Mouse (Mus musculus) spleen, adult 2 months (tissue): ENCODE results near the gene Snap25. TPM values are rescaled to one million over a fixed set of nuclear protein-coding genes. Genes with fewer than 3 reads are reported as not detected.

Experiments
- DNase-seq, 2 experiments: peaks; one replicate each; pipeline versions ENCODE4 v3.0.0 to v3.0.0-alpha.2; 2012 to 2021; ENCODE audit warnings: low spot score in 2 of 2, low read depth in 1 of 2
- H3K27ac ChIP-seq: fragments of 200-500 bp; 2 replicates; pipeline ENCODE4 v1.5.1; 2012; ENCODE audit warnings: low read length, inconsistent platforms; ENCODE audit not compliant: insufficient read depth
- H3K27me3 ChIP-seq: fragments of 200-500 bp; 2 replicates; pipeline ENCODE4 v1.6.1; 2012; ENCODE audit warnings: mild to moderate bottlenecking, moderate library complexity, low read length, inconsistent platforms; ENCODE audit not compliant: control insufficient read depth, insufficient read depth
- H3K36me3 ChIP-seq: fragments of 200-500 bp; 2 replicates; pipeline ENCODE4 v1.6.1; 2012; ENCODE audit warnings: mild to moderate bottlenecking, low read length, inconsistent platforms; ENCODE audit not compliant: control insufficient read depth, insufficient read depth
- H3K4me1 ChIP-seq: fragments of 200-500 bp; 2 replicates; pipeline ENCODE4 v1.6.1; 2011; ENCODE audit warnings: inconsistent platforms; ENCODE audit not compliant: control insufficient read depth, insufficient read depth, insufficient read length
- H3K4me3 ChIP-seq: fragments of 200-500 bp; 2 replicates; pipeline ENCODE4 v1.5.1; 2011; ENCODE audit warnings: mild to moderate bottlenecking, inconsistent platforms; ENCODE audit not compliant: insufficient read depth, insufficient read length; ENCODE audit errors: extremely low read depth
- CTCF ChIP-seq: fragments of 200-500 bp; IDR thresholded peaks from 2 replicates; pipeline ENCODE4 v1.5.1; 2011; ENCODE audit warnings: mild to moderate bottlenecking, inconsistent platforms; ENCODE audit not compliant: insufficient read depth, insufficient read length, insufficient replicate concordance; ENCODE audit errors: extremely low read depth
- POLR2A ChIP-seq: fragments of 200-500 bp; IDR thresholded peaks from 2 replicates; pipeline ENCODE4 v1.6.1; 2011; ENCODE audit warnings: low read depth, low read length, inconsistent platforms
- WGBS: fragments of 180-500 bp; shearing (Covaris S2); methylation state at CpG from one replicate; pipeline ENCODE4 v1.1.7; 2018; 5-methylcytosine and 5-hydroxymethylcytosine counted together
- polyA plus RNA-seq: library from polyadenylated mRNA; depleted of rRNA; stranded (reverse); fragments of >200 nt; gene quantifications from 2 replicates; pipeline ENCODE4 v1.2.3, GENCODE M21; 2012; rRNA removed

Snap25 gene
- polyA plus RNA-seq, 1 experiment: not detected

- H3K36me3 ChIP-seq: no peaks in the 10 kb centered on the region
- DNase-seq: no peak
- no peaks in the 10 kb centered on the region for H3K27me3 ChIP-seq
- TF ChIP-seq POLR2A: no peak
- no peak for TF ChIP-seq CTCF
- 78% methylated on average over 8 of the region's 8 CpGs for WGBS
- no peaks in the 10 kb centered on the region for H3K4me1 ChIP-seq
- no peak overlapping the region for H3K4me3 ChIP-seq
- no peak overlapping the region for H3K27ac ChIP-seq
These were observed 94.9 kb downstream of the Snap25 start for GRCm38 (mm10) chr2:136807992-136808726.

DNA sequence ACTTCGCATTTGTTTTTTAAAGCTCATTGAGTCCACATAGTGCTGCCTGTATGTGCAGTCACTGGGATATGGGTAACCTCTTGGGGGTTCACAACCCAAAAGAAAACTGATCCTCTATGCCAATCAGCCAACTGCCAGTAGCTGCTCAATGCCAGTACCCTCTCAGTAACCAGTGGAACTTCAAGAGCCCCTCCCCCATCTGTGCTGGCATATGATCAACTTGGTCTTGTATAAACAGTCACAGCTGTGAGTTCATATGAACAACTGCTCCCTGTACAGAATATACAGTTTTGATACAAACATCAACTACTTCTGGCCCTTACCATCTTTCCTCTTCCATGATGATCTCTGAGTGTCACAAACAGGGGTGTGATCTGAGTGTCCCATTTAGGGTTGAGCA, 98.1 kb downstream of the Snap25 start:
- WGBS: 92% methylated on average over 1 of the region's 1 CpGs

GRCm38 (mm10) chr2:136816717-136817400, 103.6 kb downstream of the Snap25 start:
- no peak for DNase-seq
- WGBS: 86% methylated on average over 9 of the region's 9 CpGs

More for the DNA sequence above, 98.1 kb downstream of the Snap25 start:
- Histone ChIP-seq H3K36me3 (no peaks in the 10 kb centered on the region), H3K4me3 (no peak overlapping the region), H3K27me3 (no peaks in the 10 kb centered on the region), H3K4me1 (no peaks in the 10 kb centered on the region), H3K27ac (no peak overlapping the region)
- no peak for DNase-seq
- TF ChIP-seq CTCF: no peak
- no peak for TF ChIP-seq POLR2A

GRCm38 (mm10) chr2:136823751-136824716, 110.8 kb downstream of the Snap25 start:
- Histone ChIP-seq H3K36me3 (no peaks in the 10 kb centered on the region), H3K4me3 (no peak overlapping the region), H3K4me1 (no peaks in the 10 kb centered on the region), H3K27ac (no peak overlapping the region), H3K27me3 (no peaks in the 10 kb centered on the region)
- no peak for DNase-seq
- 44% methylated on average over 5 of the region's 5 CpGs for WGBS
- TF ChIP-seq CTCF (no peak), POLR2A (no peak)

More at GRCm38 (mm10) chr2:136816717-136817400, 103.6 kb downstream of the Snap25 start:
- Histone ChIP-seq H3K4me1 (no peaks in the 10 kb centered on the region), H3K27me3 (no peaks in the 10 kb centered on the region), H3K4me3 (no peak overlapping the region), H3K36me3 (no peaks in the 10 kb centered on the region), H3K27ac (no peak overlapping the region)
- TF ChIP-seq CTCF (no peak), POLR2A (no peak)

GRCm38 (mm10) chr2:136827612-136828011, 114.4 kb downstream of the Snap25 start:
- H3K4me1 ChIP-seq: no peaks in the 10 kb centered on the region
- no peaks in the 10 kb centered on the region for H3K27me3 ChIP-seq
- TF ChIP-seq CTCF (no peak), POLR2A (no peak)
- no peaks in the 10 kb centered on the region for H3K36me3 ChIP-seq
- no peak for DNase-seq
- no peak overlapping the region for H3K4me3 ChIP-seq
- 54% methylated on average over 4 of the region's 4 CpGs for WGBS
- no peak overlapping the region for H3K27ac ChIP-seq

Other genes with a start within 250 kb of the Snap25 start
- 0.05 TPM in 1 of 2 replicates, not detected in the other for gene Ankef1, start 211.5 kb upstream of the Snap25 start, polyA plus RNA-seq
- not detected in 2 replicates for gene AL731706.2, start 172.2 kb downstream of the Snap25 start, polyA plus RNA-seq
- 0.38 and 0.68 TPM in 2 replicates for gene Slx4ip, start 177.8 kb downstream of the Snap25 start, polyA plus RNA-seq
- gene AL731706.1, start 177.9 kb downstream of the Snap25 start, polyA plus RNA-seq: 2.0 and 2.3 TPM in 2 replicates
- gene Mkks, start 177.9 kb downstream of the Snap25 start, polyA plus RNA-seq: 1.5 TPM in 2 replicates